Mouse (Mus musculus): ENCODE results near the gene Vps29.

DNA sequence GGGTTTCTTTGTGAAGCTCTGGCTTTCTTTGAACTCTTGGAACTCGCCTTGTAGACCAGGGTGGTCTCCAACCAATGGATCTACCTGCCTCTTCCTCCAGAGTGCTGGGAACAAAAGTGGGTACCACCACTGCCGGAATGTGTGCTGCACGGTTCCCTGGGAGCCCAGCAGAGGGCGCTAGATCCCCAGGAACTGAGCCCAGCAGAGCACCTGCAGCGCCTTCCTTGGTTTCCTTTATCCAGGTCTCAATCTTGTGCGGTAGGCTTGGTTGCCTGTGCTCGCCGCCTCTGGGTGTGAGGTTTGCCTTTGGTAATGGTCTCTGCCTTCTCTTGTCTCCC, 47.1 kb downstream of the Vps29 start:
- TF ChIP-seq CTCF (IDR thresholded peaks at IDR 0.05; ENCODE audit: low read depth, low read length) (peak; percentile 98), POLR2A (IDR thresholded peaks at IDR 0.05; ENCODE audit: insufficient read depth, low read length) (no peak)

Data from ES-Bruce4 (cell line).